Mouse (Mus musculus) forebrain, postnatal 0 days (tissue): ENCODE measurements around the gene Ms4a10. TPM values are rescaled to one million over a fixed set of nuclear protein-coding genes. Genes with fewer than 3 reads are reported as not detected.

ENCODE experiments used
- ATAC-seq: fragments of 200-750 bp; cut with Nextera tagmentation; 2 replicates; pipeline ENCODE4 v1.8.0; 2017; ENCODE audit warnings: mild to moderate bottlenecking, moderate library complexity
- DNase-seq: peaks from one replicate; pipeline ENCODE4 v3.0.0-alpha.2; 2015
- H3K27ac ChIP-seq: fragments of 300-500 bp; sonication (generic); 2 replicates; pipeline ENCODE4 v1.5.1; 2014; ENCODE audit warnings: low read depth, mild to moderate bottlenecking, antibody characterized with exemption, low read length, moderate library complexity, mixed read lengths
- H3K27me3 ChIP-seq: fragments of 300-500 bp; sonication (generic); 2 replicates; pipeline ENCODE4 v1.6.1; 2014; ENCODE audit warnings: mild to moderate bottlenecking, low read length, mixed read lengths; ENCODE audit not compliant: insufficient read depth
- H3K36me3 ChIP-seq: fragments of 300-500 bp; sonication (generic); 2 replicates; pipeline ENCODE4 v1.6.1; 2014; ENCODE audit warnings: mild to moderate bottlenecking, moderate library complexity; ENCODE audit not compliant: insufficient read depth
- H3K4me1 ChIP-seq: fragments of 300-500 bp; sonication (generic); 2 replicates; pipeline ENCODE4 v1.6.1; 2014; ENCODE audit warnings: antibody characterized with exemption; ENCODE audit not compliant: insufficient read depth
- H3K4me2 ChIP-seq: fragments of 300-500 bp; sonication (generic); 2 replicates; pipeline ENCODE4 v1.6.1; 2014; ENCODE audit warnings: low read depth, mild to moderate bottlenecking, moderate library complexity
- H3K4me3 ChIP-seq: fragments of 300-500 bp; sonication (generic); 2 replicates; pipeline ENCODE4 v1.5.1; 2014; ENCODE audit warnings: low read depth, low read length, mixed read lengths
- H3K9ac ChIP-seq: fragments of 300-500 bp; sonication (generic); 2 replicates; pipeline ENCODE4 v1.6.1; 2014; ENCODE audit warnings: mild to moderate bottlenecking
- H3K9me3 ChIP-seq: fragments of 300-500 bp; sonication (generic); 2 replicates; pipeline ENCODE4 v1.6.1; 2016; ENCODE audit warnings: low read length
- CTCF ChIP-seq: sonication (generic); IDR thresholded peaks from 2 replicates; pipeline ENCODE4 v1.5.1; 2016; ENCODE audit warnings: antibody characterized with exemption, control low read depth, low read depth
- WGBS: fragments of 180-500 bp; shearing (Covaris S2); extraction: QIAGEN DNeasy Blood & Tissue Kit; methylation state at CpG from one replicate; pipeline ENCODE4 v1.1.7; 2014; 5-methylcytosine and 5-hydroxymethylcytosine counted together
- polyA plus RNA-seq: library from polyadenylated mRNA; unstranded; fragments of >200 nt; fragmentation: Nextera tagmentation; extraction: Ambion mirVana; gene quantifications from 2 replicates; pipeline ENCODE4 v1.2.1, GENCODE M21; 2015
- total RNA-seq: library from RNA; depleted of rRNA; stranded (reverse); fragments of >200 nt; gene quantifications from 2 replicates; pipeline ENCODE4 v1.2.3, GENCODE M21; 2014

Ms4a10 gene
- total and polyA plus RNA-seq, 2 experiments from 2014 or later, result not detected

GRCm38 (mm10) chr19:10979184-10980168, 5.0 kb upstream of the Ms4a10 start:
- no peak overlapping the region for H3K4me3 ChIP-seq
- 15% methylated on average over 18 of the region's 18 CpGs for WGBS
- H3K9me3 ChIP-seq, result no peaks in the 10 kb centered on the region
- no peaks in the 10 kb centered on the region for H3K36me3 ChIP-seq
- TF ChIP-seq CTCF, result peak; percentile 80
- no peaks in the 10 kb centered on the region for H3K27me3 ChIP-seq
- H3K27ac ChIP-seq, result no peak overlapping the region
- H3K4me2 ChIP-seq, result peak overlapping the region; percentile 28
- ATAC-seq (peak; percentile 78), DNase-seq (peak; percentile 78)
- H3K9ac ChIP-seq, result no peak overlapping the region
- no peaks in the 10 kb centered on the region for H3K4me1 ChIP-seq

DNA sequence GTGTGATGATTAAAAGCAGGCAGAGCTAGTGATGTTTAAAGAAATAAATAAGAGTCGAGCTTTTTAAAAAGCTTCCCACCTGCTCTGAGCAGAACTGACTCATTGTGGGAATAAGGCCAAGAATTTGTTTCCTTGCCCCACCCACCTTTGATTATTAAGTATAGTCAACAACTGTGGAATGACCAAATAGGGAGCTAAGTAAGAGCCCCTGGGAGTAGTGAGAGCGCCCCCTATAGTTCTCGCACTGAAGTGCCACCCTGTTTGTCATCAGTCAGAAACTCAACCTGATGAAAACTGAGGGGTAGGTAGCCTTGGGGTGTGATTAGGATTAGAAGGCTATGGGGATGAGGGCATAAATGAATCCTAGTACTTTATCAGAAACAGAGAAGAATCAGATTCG, 1.8 kb upstream of the Ms4a10 start:
- Histone ChIP-seq H3K4me1 (no peaks in the 10 kb centered on the region), H3K27me3 (no peaks in the 10 kb centered on the region), H3K4me3 (no peak overlapping the region), H3K9me3 (no peaks in the 10 kb centered on the region), H3K27ac (no peak overlapping the region), H3K9ac (no peak overlapping the region), H3K4me2 (no peak overlapping the region), H3K36me3 (no peaks in the 10 kb centered on the region)
- peak; percentile 34 for TF ChIP-seq CTCF
- no peak for ATAC-seq
- WGBS, result 49% methylated on average over 4 of the region's 4 CpGs
- DNase-seq, result no peak

DNA sequence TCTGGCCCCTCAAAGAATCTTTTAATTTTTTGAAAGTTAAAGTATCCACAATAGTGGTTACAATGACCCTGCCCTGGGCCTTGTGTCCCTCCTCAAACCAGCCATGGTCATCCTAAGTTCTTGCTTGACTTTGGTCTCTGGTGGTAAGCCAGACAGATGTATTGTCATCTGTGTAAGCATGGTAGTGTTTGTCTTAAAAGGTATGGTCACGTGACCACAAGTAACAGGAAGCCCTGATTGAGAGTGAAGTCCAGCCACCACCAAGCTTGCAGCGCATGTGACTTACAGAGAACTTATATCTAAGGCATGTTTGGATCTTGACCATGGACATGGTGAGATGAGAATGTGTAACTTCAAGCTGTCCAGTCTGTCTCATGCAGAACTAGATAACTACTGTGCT, 717 bp upstream of the Ms4a10 start:
- Histone ChIP-seq H3K27ac (no peak overlapping the region), H3K9me3 (no peaks in the 10 kb centered on the region), H3K27me3 (no peaks in the 10 kb centered on the region), H3K4me3 (no peak overlapping the region), H3K4me2 (no peak overlapping the region), H3K9ac (no peak overlapping the region), H3K4me1 (no peaks in the 10 kb centered on the region), H3K36me3 (no peaks in the 10 kb centered on the region)
- DNase-seq, result no peak
- no peak for ATAC-seq
- 91% methylated on average over 2 of the region's 2 CpGs for WGBS
- TF ChIP-seq CTCF, result no peak

DNA sequence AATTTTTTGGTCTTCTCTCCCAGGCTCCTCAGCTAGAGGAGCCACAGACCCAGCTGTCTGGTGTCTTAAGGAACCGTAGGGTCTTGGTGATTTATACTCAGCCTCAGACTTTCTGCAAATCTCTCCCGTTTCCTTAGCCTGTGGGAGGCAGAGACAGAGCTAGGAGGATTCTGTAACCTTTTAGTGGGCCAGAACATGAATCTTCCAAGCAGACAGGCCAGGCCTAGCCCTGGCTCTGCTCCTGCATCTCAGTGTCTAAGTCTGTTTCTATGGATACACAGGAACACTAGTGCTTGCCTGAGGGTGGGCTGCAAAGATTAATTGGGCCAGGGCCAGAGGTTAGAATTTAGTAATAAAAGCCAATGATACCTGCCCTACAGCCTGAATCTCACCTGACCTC, 1.3 kb downstream of the Ms4a10 start:
- DNase-seq (no peak), ATAC-seq (no peak)
- no peak for TF ChIP-seq CTCF
- 62% methylated on average over 2 of the region's 2 CpGs for WGBS
- no peaks in the 10 kb centered on the region for H3K9me3 ChIP-seq
- H3K4me3 ChIP-seq, result no peak overlapping the region
- H3K9ac ChIP-seq, result no peak overlapping the region
- H3K4me1 ChIP-seq, result no peaks in the 10 kb centered on the region
- no peak overlapping the region for H3K4me2 ChIP-seq
- H3K27me3 ChIP-seq, result no peaks in the 10 kb centered on the region
- H3K36me3 ChIP-seq, result no peaks in the 10 kb centered on the region
- H3K27ac ChIP-seq, result no peak overlapping the region

GRCm38 (mm10) chr19:10972660-10973059, 1.8 kb downstream of the Ms4a10 start:
- ATAC-seq (no peak), DNase-seq (no peak)
- WGBS, result 25% methylated on average over 3 of the region's 3 CpGs
- no peak overlapping the region for H3K9ac ChIP-seq
- H3K4me2 ChIP-seq, result no peak overlapping the region
- H3K4me1 ChIP-seq, result no peaks in the 10 kb centered on the region
- H3K27me3 ChIP-seq, result no peaks in the 10 kb centered on the region
- H3K36me3 ChIP-seq, result no peaks in the 10 kb centered on the region
- TF ChIP-seq CTCF, result no peak
- H3K4me3 ChIP-seq, result no peak overlapping the region
- no peak overlapping the region for H3K27ac ChIP-seq
- no peaks in the 10 kb centered on the region for H3K9me3 ChIP-seq

DNA sequence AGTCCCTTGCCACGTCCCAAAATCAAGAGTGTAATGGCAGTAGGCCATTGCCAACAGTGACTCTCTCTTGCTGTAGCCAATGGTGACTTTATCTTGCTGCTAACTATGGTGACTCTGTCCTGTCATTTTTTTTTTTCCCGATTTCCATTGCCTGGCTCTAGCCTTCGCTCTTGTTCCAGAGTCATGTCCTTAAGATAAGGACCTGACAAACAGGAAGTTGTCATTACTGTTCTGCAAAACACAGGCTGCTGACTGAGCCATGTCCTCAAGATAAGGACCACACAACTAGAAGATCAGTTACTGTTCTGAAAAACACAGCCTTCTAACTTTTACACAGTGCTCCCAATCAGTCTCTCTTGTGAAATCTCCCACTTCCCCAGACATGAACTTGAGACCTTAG, 4.0 kb downstream of the Ms4a10 start:
- 82% methylated on average over 3 of the region's 3 CpGs for WGBS
- TF ChIP-seq CTCF, result no peak
- Histone ChIP-seq H3K4me1 (no peaks in the 10 kb centered on the region), H3K4me2 (no peak overlapping the region), H3K9me3 (no peaks in the 10 kb centered on the region), H3K36me3 (no peaks in the 10 kb centered on the region), H3K27ac (no peak overlapping the region), H3K9ac (no peak overlapping the region), H3K4me3 (no peak overlapping the region), H3K27me3 (no peaks in the 10 kb centered on the region)
- ATAC-seq, result no peak
- no peak for DNase-seq

DNA sequence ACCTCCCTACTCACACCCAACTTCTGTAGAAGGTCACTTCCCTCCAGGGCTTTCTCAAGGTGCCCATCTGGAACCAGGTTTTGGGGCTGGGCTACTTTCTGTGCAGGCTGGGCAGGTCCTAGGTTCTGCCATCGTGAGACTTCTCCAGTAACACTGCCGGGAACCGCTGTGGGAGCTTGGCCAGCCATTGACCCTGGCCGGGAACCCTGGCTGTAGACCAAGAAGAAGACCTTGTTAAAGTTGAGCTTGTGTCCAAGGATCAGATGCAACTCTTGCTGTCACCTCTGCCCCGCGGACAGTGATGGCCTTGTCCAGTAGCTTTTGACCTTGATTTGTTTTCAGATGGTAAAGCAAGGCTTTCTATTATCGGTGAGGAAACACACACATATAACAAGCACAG, 5.9 kb downstream of the Ms4a10 start:
- ATAC-seq (no peak), DNase-seq (no peak)
- WGBS, result 93% methylated on average over 7 of the region's 7 CpGs
- no peak overlapping the region for H3K9ac ChIP-seq
- H3K4me3 ChIP-seq, result no peak overlapping the region
- H3K4me1 ChIP-seq, result no peaks in the 10 kb centered on the region
- no peaks in the 10 kb centered on the region for H3K9me3 ChIP-seq
- no peak overlapping the region for H3K27ac ChIP-seq
- no peak for TF ChIP-seq CTCF
- H3K36me3 ChIP-seq, result no peaks in the 10 kb centered on the region
- H3K4me2 ChIP-seq, result no peak overlapping the region
- no peaks in the 10 kb centered on the region for H3K27me3 ChIP-seq
